ENCODE assay signal across 12 mouse cellular contexts in genomic region chr1:119238463-119238862, GRCm38 (mm10).
DNase-seq lines count a peak whose midpoint lies in the region; ATAC-seq lines count a peak whose summit lies in the region.
"Had no signal": no experiment of that assay in that cellular context is flagged by ENCODE, and none has a peak within 500 bp of the region (broad histone marks: within the 10 kb centered on the region; RNA-seq: fewer than 3 reads in every experiment).

No protein-coding gene starts in this region.

- H3K9ac ChIP-seq in hindbrain, embryonic 13.5 days = no peak overlapping the region
- no peak overlapping the region for H3K9ac ChIP-seq in midbrain, embryonic 14.5 days (replicated peaks; ENCODE audit: low read length)
- H3K9ac ChIP-seq: midbrain, embryonic 12.5 days had no signal

- no peaks in the 10 kb centered on the region for H3K36me3 ChIP-seq in hindbrain, embryonic 10.5 days
- no peaks in the 10 kb centered on the region for H3K36me3 ChIP-seq in hindbrain, embryonic 13.5 days
- H3K36me3 ChIP-seq in midbrain, embryonic 10.5 days = no peaks in the 10 kb centered on the region
- H3K36me3 ChIP-seq in midbrain, embryonic 14.5 days (ENCODE audit: control insufficient read depth, insufficient read depth, low read length) = no peaks in the 10 kb centered on the region
- H3K36me3 ChIP-seq: G1E; midbrain, embryonic 12.5 days had no signal

- H3K27ac ChIP-seq in hindbrain, embryonic 10.5 days = peak overlapping the region; percentile 45; the same call in 1 of the 2 replicates
- no peak overlapping the region for H3K27ac ChIP-seq in hindbrain, embryonic 13.5 days
- H3K27ac ChIP-seq in midbrain, embryonic 10.5 days (replicated peaks) = no peak overlapping the region
- no peak overlapping the region for H3K27ac ChIP-seq in midbrain, embryonic 14.5 days (replicated peaks; ENCODE audit: low read depth, low read length)
- H3K27ac ChIP-seq: midbrain, embryonic 12.5 days had no signal

- no peak overlapping the region for H3K4me2 ChIP-seq in hindbrain, embryonic 13.5 days
- H3K4me2 ChIP-seq in midbrain, embryonic 14.5 days (ENCODE audit: low read length) = no peak overlapping the region
- H3K4me2 ChIP-seq: midbrain, embryonic 12.5 days had no signal

- no peaks in the 10 kb centered on the region for H3K27me3 ChIP-seq in hindbrain, embryonic 10.5 days (ENCODE audit: insufficient read depth, poor library complexity, severe bottlenecking)
- no peaks in the 10 kb centered on the region for H3K27me3 ChIP-seq in hindbrain, embryonic 13.5 days
- H3K27me3 ChIP-seq in midbrain, embryonic 10.5 days (ENCODE audit: low read depth, poor library complexity, severe bottlenecking) = no peaks in the 10 kb centered on the region
- no peaks in the 10 kb centered on the region for H3K27me3 ChIP-seq in midbrain, embryonic 14.5 days (ENCODE audit: control insufficient read depth, insufficient read depth, low read length)
- H3K27me3 ChIP-seq: midbrain, embryonic 12.5 days had no signal

- no peak for ATAC-seq in hindbrain, embryonic 13.5 days (ENCODE audit: low FRiP score)
- no peak for ATAC-seq in midbrain, embryonic 14.5 days (ENCODE audit: low FRiP score, low TSS enrichment)

- WGBS in hindbrain, embryonic 10.5 days = 49% methylated on average over 10 of the region's 10 CpGs
- WGBS in hindbrain, embryonic 13.5 days = 66% methylated on average over 10 of the region's 10 CpGs
- WGBS in midbrain, embryonic 10.5 days = 38% methylated on average over 10 of the region's 10 CpGs
- 33% methylated on average over 10 of the region's 10 CpGs for WGBS in midbrain, embryonic 14.5 days

- H3K4me1 ChIP-seq in hindbrain, embryonic 10.5 days (replicated peaks) = peaks cover 6% of the 10 kb centered on the region
- no peaks in the 10 kb centered on the region for H3K4me1 ChIP-seq in hindbrain, embryonic 13.5 days (replicated peaks)
- peaks cover 9% of the 10 kb centered on the region for H3K4me1 ChIP-seq in midbrain, embryonic 10.5 days
- H3K4me1 ChIP-seq in midbrain, embryonic 14.5 days (ENCODE audit: control insufficient read depth, insufficient read depth, low read length) = no peaks in the 10 kb centered on the region

- DNase-seq in hindbrain, embryonic 10.5 days (ENCODE audit: low spot score) = peak; percentile 8
- DNase-seq in midbrain, embryonic 10.5 days (ENCODE audit: low spot score) = peak; percentile 41
- no peak for DNase-seq in midbrain, embryonic 14.5 days
- peak; percentile 49 to 73 for DNase-seq in cerebellum, postnatal 10 days
- DNase-seq in frontal cortex, postnatal 14 days (ENCODE audit: low spot score in 2 of 2) = no peak
- DNase-seq in adipocyte (ENCODE audit: low spot score) = no peak
- DNase-seq: kidney, adult 2 months; lung, postnatal 36 days; thymus, adult 18-20 months had no signal

- H3K9me3 ChIP-seq in hindbrain, embryonic 10.5 days = no peaks in the 10 kb centered on the region
- no peaks in the 10 kb centered on the region for H3K9me3 ChIP-seq in hindbrain, embryonic 13.5 days
- H3K9me3 ChIP-seq in midbrain, embryonic 10.5 days (replicated peaks) = no peaks in the 10 kb centered on the region
- no peaks in the 10 kb centered on the region for H3K9me3 ChIP-seq in midbrain, embryonic 14.5 days (ENCODE audit: control insufficient read depth, low read length)
- H3K9me3 ChIP-seq: midbrain, embryonic 12.5 days had no signal

- no peak overlapping the region for H3K4me3 ChIP-seq in hindbrain, embryonic 10.5 days
- no peak overlapping the region for H3K4me3 ChIP-seq in hindbrain, embryonic 13.5 days
- H3K4me3 ChIP-seq in midbrain, embryonic 10.5 days = no peak overlapping the region
- H3K4me3 ChIP-seq in midbrain, embryonic 14.5 days (replicated peaks; ENCODE audit: low read depth, low read length) = no peak overlapping the region
- H3K4me3 ChIP-seq: midbrain, embryonic 12.5 days had no signal

Comparison
In these comparisons a context has a peak if more than half of its experiments do, and no peak if none do; other contexts are left out.
1. DNase-seq: peak in hindbrain, embryonic 10.5 days (single experiment), midbrain, embryonic 10.5 days (single experiment) and cerebellum, postnatal 10 days (2 of 2); none in midbrain, embryonic 14.5 days (single experiment), frontal cortex, postnatal 14 days (0 of 2) and adipocyte (single experiment).